Mouse (Mus musculus) liver, embryonic 14.5 days (tissue): ENCODE measurements around the gene Olfr1178. TPM values are rescaled to one million over a fixed set of nuclear protein-coding genes. Genes with fewer than 3 reads are reported as not detected.

Experiments
- ATAC-seq: fragments of 200-750 bp; cut with Nextera tagmentation; 2 replicates; pipeline ENCODE4 v1.8.0; 2017; ENCODE audit warnings: moderate number of reproducible peaks, mild to moderate bottlenecking, moderate library complexity; ENCODE audit not compliant: insufficient read depth
- DNase-seq, 3 experiments: peaks; one replicate each; pipeline ENCODE4 v3.0.0-alpha.2; 2012 to 2013; ENCODE audit warnings: low read depth in 3 of 3, low spot score in 3 of 3
- H3K27ac ChIP-seq: fragments of 300-500 bp; sonication (generic); 2 replicates; pipeline ENCODE4 v1.5.1; 2014; ENCODE audit warnings: moderate library complexity, mild to moderate bottlenecking, control low read depth, inconsistent platforms
- H3K27me3 ChIP-seq: fragments of 300-500 bp; sonication (generic); 2 replicates; pipeline ENCODE4 v1.6.1; 2014; ENCODE audit warnings: mild to moderate bottlenecking, low read length, moderate library complexity; ENCODE audit not compliant: control insufficient read depth, insufficient read depth
- H3K36me3 ChIP-seq: fragments of 300-500 bp; sonication (generic); replicated peaks from 2 replicates; pipeline ENCODE4 v1.6.1; 2014; ENCODE audit warnings: low read depth; ENCODE audit not compliant: control insufficient read depth, insufficient read depth
- H3K4me1 ChIP-seq, 2 experiments: fragments of 200-500 bp in 1 of 2; fragments of 300-500 bp in 1 of 2; sonication (generic) in 1 of 2; replicated peaks; 2 replicates each; pipeline ENCODE4 v1.6.1; 2012 to 2014; ENCODE audit warnings: antibody characterized with exemption in 1 of 2, inconsistent platforms in 1 of 2, low read length in 1 of 2; ENCODE audit not compliant: control insufficient read depth in 2 of 2, insufficient read depth in 2 of 2
- H3K4me2 ChIP-seq: fragments of 300-500 bp; sonication (generic); 2 replicates; pipeline ENCODE4 v1.6.1; 2014; ENCODE audit warnings: low read depth, mild to moderate bottlenecking, control low read depth, moderate library complexity
- H3K4me3 ChIP-seq, 2 experiments: fragments of 200-500 bp in 1 of 2; fragments of 300-500 bp in 1 of 2; sonication (generic) in 1 of 2; 2 replicates each; pipeline ENCODE4 v1.5.1; 2012 to 2014; ENCODE audit warnings: low read depth in 2 of 2, low read length in 2 of 2, mild to moderate bottlenecking in 2 of 2, control low read depth in 1 of 2, inconsistent platforms in 1 of 2, moderate library complexity in 1 of 2; ENCODE audit not compliant: insufficient read depth in 1 of 2
- H3K9ac ChIP-seq: fragments of 300-500 bp; sonication (generic); replicated peaks from 2 replicates; pipeline ENCODE4 v1.6.1; 2014; ENCODE audit warnings: mild to moderate bottlenecking, control low read depth, moderate library complexity
- H3K9me3 ChIP-seq: fragments of 300-500 bp; sonication (generic); 2 replicates; pipeline ENCODE4 v1.6.1; 2016; ENCODE audit warnings: low read length, mixed read lengths; ENCODE audit not compliant: control insufficient read depth
- CTCF ChIP-seq: IDR thresholded peaks from 2 replicates; pipeline ENCODE4 v1.5.1; 2016; ENCODE audit warnings: antibody characterized with exemption, low read depth, control low read depth
- EP300 ChIP-seq: IDR thresholded peaks from 2 replicates; pipeline ENCODE4 v1.6.1; 2016; ENCODE audit warnings: antibody characterized with exemption, low read depth
- WGBS: fragments of 180-500 bp; shearing (Covaris S2); extraction: QIAGEN DNeasy Blood & Tissue Kit; methylation state at CpG from one replicate; pipeline ENCODE4 v1.1.7; 2014; ENCODE audit not compliant: insufficient replicate concordance; 5-methylcytosine and 5-hydroxymethylcytosine counted together
- polyA plus RNA-seq, 2 experiments: library from polyadenylated mRNA; depleted of rRNA in 1 of 2; stranded (reverse) in 1 of 2; unstranded in 1 of 2; fragments of >200 nt; fragmentation: Nextera tagmentation in 1 of 2; extraction: Ambion mirVana in 1 of 2; gene quantifications; 2 replicates each; pipeline versions ENCODE4 v1.2.1 to v1.2.3; 2012 to 2014

Gene Olfr1178
- polyA plus RNA-seq (2012; rRNA removed), result not detected in 2 replicates
- polyA plus RNA-seq (2014; fragmentation: Nextera tagmentation; extraction: Ambion mirVana), result not detected in 2 replicates

DNA sequence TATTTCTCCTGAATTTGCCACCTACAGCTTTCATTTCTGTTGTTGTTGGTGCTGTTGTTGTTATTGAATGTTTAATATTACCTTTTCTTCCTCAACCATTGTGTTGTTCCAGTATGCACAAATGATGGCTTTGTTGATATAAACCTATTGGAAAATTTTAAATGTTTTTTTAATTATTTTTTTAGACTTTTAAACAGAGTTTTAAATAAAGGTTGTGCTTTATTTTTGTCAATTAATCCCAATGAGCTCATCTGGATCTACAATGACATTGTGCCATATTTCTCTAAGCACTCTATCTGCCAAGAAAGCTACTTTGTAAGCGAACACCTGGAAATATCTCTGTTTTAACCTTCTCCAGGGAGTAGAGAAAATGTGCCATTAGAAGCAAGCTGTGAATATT lies at the start of gene Olfr1178:
Gene Olfr1178 (plus strand): TSS at position 301 of the 400 bp plus-strand sequence.
- H3K4me1 ChIP-seq, result no peaks in the 10 kb centered on the region
- H3K4me3 ChIP-seq, result no peak within 1 kb of the TSS
- WGBS, result 59% methylated on average over 1 of the region's 1 CpGs
- H3K9me3 ChIP-seq, result no peaks in the 10 kb centered on the region
- H3K36me3 ChIP-seq, result no peaks in the 10 kb centered on the region
- no peak within 1 kb of the TSS for H3K27ac ChIP-seq
- TF ChIP-seq CTCF (no peak), EP300 (no peak)
- ATAC-seq (no peak), DNase-seq (no peak)
- H3K9ac ChIP-seq, result no peak within 1 kb of the TSS
- H3K27me3 ChIP-seq, result no peaks in the 10 kb centered on the region
- no peak within 1 kb of the TSS for H3K4me2 ChIP-seq

DNA sequence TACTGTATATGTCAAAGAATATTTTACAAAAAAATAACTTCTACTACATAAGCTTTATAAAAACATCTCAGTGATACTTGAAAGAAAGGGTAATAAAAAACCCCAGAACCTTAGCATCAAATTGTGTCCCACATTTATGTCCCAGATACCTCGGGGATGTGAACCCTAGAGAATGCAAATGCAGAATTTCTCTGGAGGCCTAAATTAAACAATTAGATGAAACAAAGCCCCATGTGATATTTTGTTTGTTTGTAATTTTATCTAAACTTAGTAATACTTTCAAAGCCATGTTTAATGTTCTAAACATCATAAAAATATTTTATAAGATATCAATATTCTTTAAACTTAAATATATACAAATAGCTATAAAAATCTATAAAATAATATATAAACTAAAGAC lies 40.5 kb upstream of the Olfr1178 start, which contains the start of gene Olfr1177-ps:
Gene Olfr1177-ps (minus strand): TSS at position 101 of the 400 bp plus-strand sequence.
- no peaks in the 10 kb centered on the region for H3K36me3 ChIP-seq
- 39% methylated on average over 1 of the region's 1 CpGs for WGBS
- H3K27me3 ChIP-seq, result no peaks in the 10 kb centered on the region
- H3K4me2 ChIP-seq, result no peak within 1 kb of the TSS
- no peak within 1 kb of the TSS for H3K27ac ChIP-seq
- no peak within 1 kb of the TSS for H3K9ac ChIP-seq
- H3K4me3 ChIP-seq, result no peak within 1 kb of the TSS
- TF ChIP-seq EP300 (no peak), CTCF (no peak)
- no peaks in the 10 kb centered on the region for H3K4me1 ChIP-seq
- no peaks in the 10 kb centered on the region for H3K9me3 ChIP-seq
- DNase-seq, result no peak
- no peak for ATAC-seq

GRCm38 (mm10) chr2:88356304-88356703 lies 30.6 kb upstream of the Olfr1178 start:
- H3K4me1 ChIP-seq, result no peaks in the 10 kb centered on the region
- H3K27ac ChIP-seq, result no peak overlapping the region
- no peak overlapping the region for H3K4me3 ChIP-seq
- H3K9ac ChIP-seq, result no peak overlapping the region
- ATAC-seq, result no peak
- TF ChIP-seq EP300 (no peak), CTCF (peak; percentile 16; the same call in 1 of the 2 replicates)
- DNase-seq, result no peak
- no peaks in the 10 kb centered on the region for H3K36me3 ChIP-seq
- no peaks in the 10 kb centered on the region for H3K27me3 ChIP-seq
- H3K9me3 ChIP-seq, result no peaks in the 10 kb centered on the region
- WGBS, result 4% methylated on average over 2 of the region's 2 CpGs
- H3K4me2 ChIP-seq, result no peak overlapping the region

DNA sequence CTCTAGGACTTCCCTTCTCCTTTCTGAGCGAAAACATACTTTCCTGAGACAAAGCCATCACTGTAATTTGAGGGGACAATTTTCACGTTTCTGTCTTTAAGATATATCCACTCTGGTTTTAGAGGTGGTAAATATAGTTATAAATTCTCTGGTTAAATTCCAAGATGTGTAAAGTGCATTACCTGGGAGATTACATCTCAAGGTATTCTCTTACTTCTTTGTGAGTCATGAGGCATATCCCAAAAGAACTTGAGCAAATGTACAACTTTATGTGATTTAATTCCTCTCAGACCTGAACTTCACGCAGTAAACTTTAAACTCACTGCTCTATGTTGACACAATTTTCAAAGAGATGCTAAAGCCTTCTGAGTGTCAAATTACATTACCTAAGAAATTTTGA lies 19.5 kb downstream of the Olfr1178 start, which contains the start of gene Olfr1179:
Gene Olfr1179 (minus strand): TSS at position 101 of the 400 bp plus-strand sequence.
- Histone ChIP-seq H3K27ac (no peak within 1 kb of the TSS), H3K27me3 (no peaks in the 10 kb centered on the region), H3K9ac (no peak within 1 kb of the TSS), H3K4me2 (no peak within 1 kb of the TSS), H3K9me3 (no peaks in the 10 kb centered on the region), H3K4me3 (no peak within 1 kb of the TSS), H3K36me3 (no peaks in the 10 kb centered on the region), H3K4me1 (no peaks in the 10 kb centered on the region)
- DNase-seq (no peak), ATAC-seq (no peak)
- TF ChIP-seq EP300, result no peak
- TF ChIP-seq CTCF, result no peak
- 57% methylated on average over 3 of the region's 3 CpGs for WGBS

- H3K4me2 ChIP-seq, result no peak within 1 kb of the TSS
- TF ChIP-seq EP300, result no peak
- no peak for TF ChIP-seq CTCF
- 50% methylated on average over 2 of the region's 2 CpGs for WGBS
Observed at GRCm38 (mm10) chr2:88419051-88419450, 32.2 kb downstream of the Olfr1178 start, which contains the start of gene Olfr1180. Olfr1180 (minus strand) TSS chr2:88419151.

More at GRCm38 (mm10) chr2:88419051-88419450, 32.2 kb downstream of the Olfr1178 start, which contains the start of gene Olfr1180:
- H3K9ac ChIP-seq, result no peak within 1 kb of the TSS
- no peak for DNase-seq
- no peaks in the 10 kb centered on the region for H3K4me1 ChIP-seq
- no peak within 1 kb of the TSS for H3K4me3 ChIP-seq
- H3K27ac ChIP-seq, result no peak within 1 kb of the TSS
- H3K9me3 ChIP-seq, result no peaks in the 10 kb centered on the region
- no peaks in the 10 kb centered on the region for H3K36me3 ChIP-seq
- H3K27me3 ChIP-seq, result no peaks in the 10 kb centered on the region
- no peak for ATAC-seq
